Mouse (Mus musculus) CH12.LX (cell line): Measurements from ENCODE around the gene Nr5a2.

ENCODE experiments used
- CTCF ChIP-seq, 2 experiments: IDR thresholded peaks in 1 of 2; conservative IDR thresholded peaks in 1 of 2; 2 replicates each; pipeline ENCODE4 v1.5.1; 2011 to 2012; ENCODE audit warnings: low read depth in 2 of 2, low read length in 2 of 2, improper control_type of control experiment in 1 of 2, inconsistent platforms in 1 of 2, mild to moderate bottlenecking in 1 of 2, moderate library complexity in 1 of 2
- EP300 ChIP-seq: IDR thresholded peaks from 2 replicates; pipeline ENCODE4 v1.6.1; 2011; ENCODE audit warnings: low read length, improper control_type of control experiment
- IRF4 ChIP-seq: IDR thresholded peaks from 2 replicates; pipeline ENCODE4 v1.6.1; 2014; ENCODE audit warnings: low read depth, mild to moderate bottlenecking, inconsistent platforms, low read length, improper control_type of control experiment
- JUND ChIP-seq: conservative IDR thresholded peaks from 2 replicates; pipeline ENCODE4 v1.6.1; 2011; ENCODE audit warnings: low read depth, low read length, improper control_type of control experiment
- MAFK ChIP-seq: IDR thresholded peaks from 2 replicates; pipeline ENCODE4 v1.6.1; 2011; ENCODE audit warnings: low read length, improper control_type of control experiment; ENCODE audit not compliant: insufficient replicate concordance
- MXI1 ChIP-seq: IDR thresholded peaks from 2 replicates; pipeline ENCODE4 v1.6.1; 2011; ENCODE audit warnings: mild to moderate bottlenecking, low read depth, low read length, improper control_type of control experiment
- NELFE ChIP-seq: IDR thresholded peaks from 2 replicates; pipeline ENCODE4 v1.6.1; 2011; ENCODE audit warnings: low read depth, low read length, improper control_type of control experiment
- TBP ChIP-seq: conservative IDR thresholded peaks from 2 replicates; pipeline ENCODE4 v1.6.1; 2011; ENCODE audit warnings: low read depth, low read length, improper control_type of control experiment
- USF1 ChIP-seq: IDR thresholded peaks from 2 replicates; pipeline ENCODE4 v1.6.1; 2014; ENCODE audit warnings: low read depth, mild to moderate bottlenecking, inconsistent platforms, low read length, improper control_type of control experiment
- ZC3H11A ChIP-seq: IDR thresholded peaks from 2 replicates; pipeline ENCODE4 v1.6.1; 2012; ENCODE audit warnings: low read depth, mild to moderate bottlenecking, inconsistent platforms, low read length, improper control_type of control experiment

GRCm38 (mm10) chr1:136829931-136830330, 130.3 kb downstream of the Nr5a2 start:
- TF ChIP-seq JUND (no peak), CTCF (conservative IDR thresholded peaks at IDR 0.05 in 1 of 2, IDR thresholded peaks at IDR 0.05 in 1 of 2; ENCODE audit: low read depth in 2 of 2, low read length in 2 of 2) (no peak), MXI1 (no peak), IRF4 (no peak), EP300 (no peak), ZC3H11A (no peak), USF1 (no peak), NELFE (no peak), MAFK (no peak), TBP (no peak)
